Mouse (Mus musculus): ENCODE results near the gene Gm43720.
A peak's percentile ranks its signal among the peaks of the same experiment; 100 is the strongest.

The Gm43720 gene

GRCm38 (mm10) chr5:138216632-138217031 is 63.1 kb downstream of the Gm43720 start:
- peak; percentile 97 for DNase-seq (ENCODE audit: low read depth, low spot score)

Measured in A20 (cell line).